Mouse (Mus musculus) adrenal gland, adult 18-20 months (tissue): ENCODE data around the gene Naa30. TPM values are rescaled to one million over a fixed set of nuclear protein-coding genes. Genes with fewer than 3 reads are reported as not detected.
"Not testable (repeated sequence)": the region's sequence is repeated elsewhere in the genome, so short reads cannot be mapped to it uniquely, and the experiment has no call there.

Experiments used
- DNase-seq, 2 experiments: peaks; one replicate each; pipeline ENCODE4 v3.0.0; 2021 to 2022; ENCODE audit warnings: low spot score in 2 of 2
- long read RNA-seq, 2 experiments: library from polyadenylated mRNA; stranded (forward); transcript quantifications; one replicate each; pipeline ENCODE4 v2.0.0; 2021
- total RNA-seq, 2 experiments: library from RNA; stranded (reverse); gene quantifications; 1 replicate in 1 of 2; 2 replicates in 1 of 2; pipeline ENCODE4 v1.2.3; 2021

Gene Naa30
- total RNA-seq: 10 to 100 TPM; 32.2 to 33.6 TPM
- long read RNA-seq, experiment 1, full-length matches to known transcripts: 29 of 34 reads
- long read RNA-seq, experiment 1, partial matches to known transcripts: 4 of 34 reads
- long read RNA-seq, experiment 1, other reads (novel, unspliced or antisense): 1 of 34 reads
- long read RNA-seq, experiment 2, full-length matches to known transcripts: 114 of 147 reads
- long read RNA-seq, experiment 2, partial matches to known transcripts: 29 of 147 reads
- long read RNA-seq, experiment 2, other reads (novel, unspliced or antisense): 4 of 147 reads

GRCm38 (mm10) chr14:49171867-49172581 lies at the start of gene Naa30:
Gene Naa30 (plus strand): TSS chr14:49172226.
- peak; percentile 96 for DNase-seq

GRCm38 (mm10) chr14:49127162-49127779 lies 44.8 kb upstream of the Naa30 start:
- no peak for DNase-seq

GRCm38 (mm10) chr14:49128544-49129263 lies 43.3 kb upstream of the Naa30 start:
- DNase-seq: no peak

- DNase-seq: no peak
Measured at GRCm38 (mm10) chr14:49132391-49132790, 39.6 kb upstream of the Naa30 start.

GRCm38 (mm10) chr14:49138171-49138570 lies 33.9 kb upstream of the Naa30 start:
- DNase-seq: no peak

- no peak for DNase-seq
Measured at GRCm38 (mm10) chr14:49140756-49141155, 31.3 kb upstream of the Naa30 start.

- peak; percentile 66 to 67 for DNase-seq
Measured at GRCm38 (mm10) chr14:49153801-49154200, 18.2 kb upstream of the Naa30 start.

- no peak for DNase-seq
Measured at GRCm38 (mm10) chr14:49155572-49155971, 16.5 kb upstream of the Naa30 start.

- DNase-seq: no peak
Measured at GRCm38 (mm10) chr14:49158143-49158925, 13.7 kb upstream of the Naa30 start.

- peak in 1 of 2 experiments; percentile 5 for DNase-seq
Measured at GRCm38 (mm10) chr14:49171286-49171685, 740 bp upstream of the Naa30 start.

GRCm38 (mm10) chr14:49172582-49172988 lies 559 bp downstream of the Naa30 start:
- DNase-seq: peak; percentile 55 to 57

- DNase-seq: peak in 1 of 2 experiments; percentile 15
Measured at GRCm38 (mm10) chr14:49173290-49174135, 1.5 kb downstream of the Naa30 start.

GRCm38 (mm10) chr14:49179736-49180135 lies 7.7 kb downstream of the Naa30 start:
- no peak for DNase-seq

GRCm38 (mm10) chr14:49186270-49186669 lies 14.2 kb downstream of the Naa30 start:
- DNase-seq: no peak

- no peak for DNase-seq
Measured at GRCm38 (mm10) chr14:49197031-49197527, 25.1 kb downstream of the Naa30 start.

- DNase-seq: no peak
Measured at GRCm38 (mm10) chr14:49201073-49201778, 29.2 kb downstream of the Naa30 start.

- not testable (repeated sequence) for DNase-seq
Measured at GRCm38 (mm10) chr14:49210215-49210614, 38.2 kb downstream of the Naa30 start.

- no peak for DNase-seq
Measured at GRCm38 (mm10) chr14:49218677-49219076, 46.7 kb downstream of the Naa30 start.
